Mouse (Mus musculus): Measurements from ENCODE around the gene Cldn5.

- TF ChIP-seq CTCF (IDR thresholded peaks at IDR 0.05; ENCODE audit: borderline replicate concordance, control insufficient read depth, extremely low read depth, insufficient read depth, low read length, poor library complexity) (no peak), POLR2A (IDR thresholded peaks at IDR 0.05; ENCODE audit: control insufficient read depth, extremely low read depth, insufficient read depth, low read length, poor library complexity) (no peak)
Observed at GRCm38 (mm10) chr16:18738303-18738702, 38.3 kb upstream of the Cldn5 start.
